Mouse (Mus musculus) Muller cell, postnatal 12 days (primary cell): ENCODE results near the gene Dennd4a.
"Not testable (repeated sequence)": the region's sequence is repeated elsewhere in the genome, so short reads cannot be mapped to it uniquely, and the experiment has no call there.

Source experiments
- DNase-seq: peaks from one replicate; pipeline ENCODE4 v3.0.0-alpha.2; 2015; ENCODE audit errors: inconsistent ontology term

Gene Dennd4a

DNA sequence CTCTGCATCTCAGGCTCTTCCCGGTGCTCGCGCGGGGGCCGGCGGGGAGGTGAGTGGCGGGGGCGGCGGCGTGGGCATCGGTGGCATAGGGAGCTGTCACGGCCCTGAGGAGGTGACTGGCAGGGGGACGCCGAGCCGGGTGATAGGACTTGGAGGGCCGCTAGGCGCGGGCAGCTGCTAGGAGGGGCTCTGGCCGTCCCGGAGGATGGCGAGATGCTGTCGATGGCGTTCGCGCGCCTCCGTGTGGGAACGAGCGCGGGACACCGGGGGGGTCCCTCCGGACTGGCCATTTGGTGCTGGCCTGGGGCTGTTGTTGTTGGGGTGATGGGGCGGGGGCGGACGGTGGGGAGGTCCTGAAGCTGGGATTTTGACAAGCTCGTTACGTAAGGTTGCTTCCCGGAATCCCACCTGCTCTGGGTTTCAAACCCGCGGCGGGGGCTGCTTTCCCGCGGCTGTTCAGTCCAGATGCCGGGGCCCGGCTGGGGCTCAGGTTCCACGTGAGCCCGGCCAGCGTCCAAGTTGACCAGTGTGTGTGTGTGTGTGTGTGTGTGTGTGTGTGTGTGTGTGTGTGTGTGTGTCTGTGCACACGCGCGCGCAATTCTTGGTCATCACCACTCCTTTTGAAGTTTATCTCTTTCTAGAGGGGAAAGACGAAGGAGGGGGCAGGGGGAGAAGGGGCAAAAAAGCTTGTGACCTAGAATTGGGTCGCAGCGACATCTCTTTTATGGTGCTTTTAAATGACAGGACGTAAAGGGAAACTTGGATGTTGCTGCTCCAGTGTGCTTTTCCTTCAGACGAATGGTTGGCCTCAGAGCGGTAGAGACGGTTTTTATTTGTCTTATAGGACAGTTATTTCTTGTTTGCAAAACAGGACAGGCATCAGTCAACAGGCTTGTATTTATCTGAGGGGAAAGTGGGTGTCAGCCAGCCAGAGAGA lies 666 bp downstream of the Dennd4a start:
- DNase-seq, result no peak

DNA sequence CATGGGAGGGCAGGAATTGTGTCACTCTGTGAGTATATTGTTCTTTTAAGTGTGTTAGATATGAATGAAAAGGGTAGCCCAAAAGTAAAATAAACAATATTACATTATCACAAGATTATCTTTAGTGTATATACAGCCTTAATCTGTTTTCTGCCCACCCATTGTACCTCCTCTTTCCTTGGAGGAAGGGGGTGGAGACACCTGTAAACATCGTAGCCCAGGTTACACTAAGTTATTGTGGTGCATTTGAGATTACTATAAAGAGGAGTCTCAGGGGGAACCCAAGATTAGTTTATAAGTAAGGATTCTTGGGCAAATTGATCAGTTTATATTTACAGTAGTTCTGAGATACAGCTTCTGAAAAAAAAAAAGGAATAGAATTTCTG lies 1.3 kb downstream of the Dennd4a start:
- no peak for DNase-seq

DNA sequence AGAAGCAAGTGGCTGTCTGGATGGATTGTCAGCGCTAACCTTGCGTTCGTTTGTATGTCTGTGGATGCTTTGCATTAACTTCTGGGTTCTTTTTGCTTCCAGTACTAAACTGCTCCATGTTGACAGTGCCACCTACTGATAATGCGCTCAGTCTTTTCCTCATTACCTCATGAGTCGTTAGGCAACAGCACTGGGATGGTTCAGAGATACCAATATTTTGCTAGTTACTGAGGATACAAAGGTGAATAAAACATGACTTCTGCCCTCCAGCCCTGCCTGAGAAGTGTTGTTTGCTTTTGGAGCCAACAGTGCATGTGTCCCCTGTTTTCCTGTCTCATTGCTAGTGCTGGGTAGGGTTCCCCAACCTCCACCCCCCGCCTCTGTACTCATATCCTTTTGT lies 3.1 kb downstream of the Dennd4a start:
- DNase-seq, result no peak

DNA sequence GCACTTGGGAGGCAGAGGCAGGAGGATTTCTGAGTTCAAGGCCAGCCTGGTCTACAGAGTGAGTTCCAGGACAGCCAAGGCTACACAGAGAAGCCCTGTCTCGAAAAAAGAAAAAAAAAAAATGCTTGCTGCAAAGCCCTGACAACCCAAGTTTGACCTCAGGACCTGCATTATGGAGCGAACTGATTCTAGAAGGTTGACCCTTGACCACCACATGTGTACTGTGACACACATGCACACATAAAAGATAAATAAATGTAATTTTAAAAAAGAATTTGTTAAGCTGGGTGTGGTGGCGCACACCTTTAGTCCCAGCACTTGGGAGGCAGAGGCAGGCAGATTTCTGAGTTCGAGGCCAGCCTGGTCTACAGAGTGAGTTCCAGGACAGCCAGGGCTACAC lies 8.5 kb downstream of the Dennd4a start:
- not testable (repeated sequence) for DNase-seq

DNA sequence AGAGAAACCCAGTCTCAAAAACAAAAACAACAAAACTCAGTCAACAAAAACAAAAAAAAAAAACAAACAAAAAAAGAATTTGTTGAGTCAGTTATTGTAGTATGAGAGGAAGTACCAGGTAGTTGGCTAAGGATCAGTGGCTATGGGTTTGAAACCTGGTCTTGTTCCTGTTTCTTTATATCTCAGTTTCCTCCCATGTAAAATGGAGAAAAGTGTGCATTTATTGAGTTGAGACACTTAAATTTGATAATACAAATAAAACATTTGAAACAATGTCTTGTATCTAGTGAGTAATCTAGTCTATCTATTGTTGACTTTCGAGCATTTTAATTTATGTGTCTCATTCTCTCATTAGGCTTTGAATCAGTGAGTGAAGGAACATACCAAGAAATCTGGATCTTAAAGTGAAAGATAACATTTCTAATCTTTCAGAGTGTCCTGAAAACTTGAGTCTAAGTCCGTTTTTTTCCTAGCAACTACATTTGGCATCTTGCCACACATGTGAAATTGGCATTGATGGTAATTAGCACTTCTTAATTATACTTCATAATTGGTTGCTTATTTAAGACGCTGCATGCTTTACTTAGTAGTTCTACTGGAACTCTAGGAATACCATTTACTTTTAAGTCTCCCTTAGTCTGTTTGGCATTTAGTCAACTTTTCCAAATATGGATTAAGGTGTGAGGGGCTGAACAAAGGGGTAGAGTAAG lies 9.1 kb downstream of the Dennd4a start:
- DNase-seq, result no peak

DNA sequence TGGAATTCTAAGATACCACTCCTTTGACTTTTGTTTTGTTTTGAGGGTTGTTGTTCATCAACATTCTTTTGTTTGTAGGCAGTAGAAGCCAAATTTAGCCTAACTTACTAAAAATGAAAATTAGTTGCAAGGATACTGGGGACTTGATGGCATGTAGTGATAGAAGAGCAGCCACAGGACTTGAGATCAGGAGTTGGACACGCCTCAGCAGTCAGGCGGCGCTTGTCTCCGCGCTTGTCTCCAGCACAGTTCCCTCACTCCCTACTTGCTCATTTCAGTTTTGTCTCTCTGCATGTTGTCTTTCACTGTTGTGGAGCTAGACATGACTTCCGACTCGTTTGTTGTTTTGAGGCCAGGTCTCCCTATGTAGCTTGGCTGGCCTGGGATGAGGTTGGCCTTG lies 11.1 kb downstream of the Dennd4a start:
- no peak for DNase-seq

DNA sequence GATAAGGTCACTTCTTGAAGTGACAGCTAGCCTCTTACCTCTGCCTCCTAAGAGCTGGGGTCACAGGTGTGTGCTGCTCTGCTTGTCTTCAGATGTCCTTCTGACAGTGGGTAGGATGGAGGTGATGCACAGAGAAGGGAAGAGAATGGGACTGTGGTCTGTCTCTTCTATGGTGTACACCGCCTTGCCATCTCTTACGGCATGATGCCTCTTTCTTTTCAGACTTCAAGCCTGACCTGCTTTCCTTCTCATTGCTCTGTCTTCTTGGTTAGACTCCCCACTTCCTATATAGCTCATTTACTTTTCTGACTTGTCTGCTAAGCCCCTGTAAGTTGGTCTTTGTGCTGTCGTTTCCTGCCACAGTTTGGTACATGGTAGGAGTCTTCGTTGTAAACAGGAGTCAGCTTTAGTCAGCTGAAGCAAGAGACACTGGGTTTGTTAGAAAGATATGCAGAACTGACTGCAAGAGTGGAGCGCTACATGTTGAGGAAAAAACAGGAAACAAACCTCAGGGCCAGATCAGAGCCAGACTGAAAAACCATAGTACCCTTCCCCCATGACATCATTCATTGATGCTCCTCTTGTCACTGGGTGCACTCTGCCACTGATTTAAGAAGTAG lies 13.4 kb downstream of the Dennd4a start:
- DNase-seq, result no peak

DNA sequence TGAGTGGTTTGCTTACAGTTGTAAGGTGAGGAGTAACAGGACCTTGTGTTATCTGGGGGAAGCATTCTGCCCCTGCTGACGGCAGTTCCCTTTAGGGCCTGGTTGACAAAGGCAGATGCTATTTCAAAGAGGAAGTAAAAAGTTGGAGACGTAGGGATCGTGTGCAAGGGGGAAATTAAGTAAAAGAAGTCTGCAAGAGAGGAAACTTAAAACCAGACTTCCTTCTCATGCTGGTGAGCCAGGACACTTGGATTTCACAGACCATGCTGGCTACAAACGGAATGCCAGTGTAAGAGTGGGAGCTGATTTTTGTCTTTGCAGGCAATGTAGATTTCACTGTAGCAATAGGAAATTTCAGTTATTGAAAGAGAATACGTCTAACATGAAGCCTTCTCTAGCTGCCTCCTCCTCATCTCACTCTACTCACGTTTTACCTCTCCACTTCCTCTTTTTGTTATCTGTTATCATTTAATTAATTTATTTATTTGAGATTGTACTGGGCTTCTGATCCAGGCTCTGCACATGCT lies 19.0 kb downstream of the Dennd4a start:
- DNase-seq, result no peak

DNA sequence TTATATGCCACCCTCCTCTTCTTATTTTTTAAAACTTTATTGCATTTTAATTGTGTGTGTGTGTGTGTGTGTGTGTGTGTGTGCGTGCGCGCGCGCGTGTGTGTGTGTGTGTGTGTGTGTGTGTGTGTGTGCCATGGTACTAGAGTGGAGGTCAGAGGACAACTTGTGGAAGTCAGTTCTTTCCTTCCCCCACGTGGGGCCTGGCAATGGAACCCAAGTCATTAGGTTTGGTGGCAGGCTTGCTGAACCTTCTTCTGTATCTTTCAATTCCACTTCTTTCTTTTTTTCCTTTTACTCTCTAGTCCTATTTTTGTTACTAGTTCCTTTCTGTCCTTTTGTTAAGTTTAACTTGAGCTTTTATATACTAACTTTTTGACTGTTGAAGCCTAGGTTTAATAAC lies 19.5 kb downstream of the Dennd4a start:
- no peak for DNase-seq

DNA sequence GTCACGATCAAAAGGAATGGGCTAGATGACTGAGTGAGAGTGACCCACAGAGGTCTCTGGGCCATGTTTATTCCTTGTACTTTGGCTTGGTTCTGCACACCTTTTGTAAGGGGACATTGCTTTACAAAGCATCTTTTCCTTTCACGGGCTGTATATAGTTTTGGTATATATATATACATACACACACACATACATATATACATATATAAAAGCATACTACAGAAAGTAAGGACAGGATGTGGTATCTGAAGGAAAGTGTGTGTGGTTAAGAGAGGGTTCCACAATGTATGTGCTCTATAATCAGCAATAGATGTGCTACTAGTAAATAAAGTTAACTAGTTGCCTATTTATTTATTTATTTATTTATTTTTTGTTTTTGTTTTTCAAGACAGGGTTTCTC lies 20.6 kb downstream of the Dennd4a start:
- no peak for DNase-seq

DNA sequence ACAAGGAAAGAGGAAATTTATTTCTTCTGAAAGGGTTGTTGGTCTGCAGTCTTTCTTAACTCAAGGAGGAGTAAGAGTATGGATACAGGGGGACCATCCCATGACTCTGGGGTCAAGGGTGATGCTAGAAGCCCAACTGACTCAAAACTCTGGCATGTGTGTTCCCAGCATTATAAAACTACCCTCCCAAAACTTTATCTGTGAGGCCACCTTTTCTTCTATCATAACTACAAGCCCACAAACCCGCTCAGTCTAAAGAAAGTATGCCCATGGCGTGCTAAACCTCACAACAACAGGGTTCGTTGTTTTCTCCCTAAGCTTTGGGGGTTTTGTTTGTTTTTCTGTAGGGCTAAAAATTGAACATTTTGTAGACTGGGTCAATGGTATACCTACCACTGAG lies 23.3 kb downstream of the Dennd4a start:
- DNase-seq, result no peak

DNA sequence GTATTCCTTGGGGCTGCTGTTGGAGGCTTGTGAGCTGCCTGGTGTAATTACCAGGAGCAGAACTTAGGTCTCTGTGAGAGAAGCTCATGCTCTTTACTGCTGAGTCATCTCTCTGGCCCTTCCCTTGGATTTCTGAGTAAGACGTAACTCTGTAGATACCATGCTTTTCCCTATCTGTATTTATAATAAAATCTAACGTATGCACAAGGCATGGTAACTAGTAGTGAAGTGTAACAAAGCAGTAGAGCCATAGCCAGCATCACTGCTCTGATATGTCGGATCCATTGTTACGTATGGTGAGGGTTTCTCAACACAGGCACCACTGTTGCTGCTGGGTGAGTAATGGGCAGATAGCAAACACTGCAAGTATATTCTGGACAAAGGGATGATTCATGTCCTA lies 34.2 kb downstream of the Dennd4a start:
- no peak for DNase-seq

DNA sequence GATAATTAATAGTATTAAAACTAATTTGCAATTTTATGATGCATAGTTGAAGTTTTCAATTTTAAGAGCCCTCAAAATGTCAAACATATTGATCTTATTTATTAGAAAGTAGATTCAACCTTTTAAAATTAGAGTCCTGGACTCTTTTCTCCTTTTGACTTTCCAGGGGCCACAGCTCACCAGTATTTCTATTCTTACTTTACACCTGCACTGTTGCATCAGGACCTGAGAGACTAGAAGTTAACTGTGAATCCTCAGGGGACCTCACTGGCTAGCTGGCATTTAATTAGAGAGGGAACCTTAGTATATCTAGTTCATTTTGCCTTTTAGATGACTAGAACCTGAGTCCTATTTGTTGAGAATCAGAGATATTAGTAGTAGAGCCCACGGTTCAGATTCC lies 38.4 kb downstream of the Dennd4a start:
- DNase-seq, result no peak

DNA sequence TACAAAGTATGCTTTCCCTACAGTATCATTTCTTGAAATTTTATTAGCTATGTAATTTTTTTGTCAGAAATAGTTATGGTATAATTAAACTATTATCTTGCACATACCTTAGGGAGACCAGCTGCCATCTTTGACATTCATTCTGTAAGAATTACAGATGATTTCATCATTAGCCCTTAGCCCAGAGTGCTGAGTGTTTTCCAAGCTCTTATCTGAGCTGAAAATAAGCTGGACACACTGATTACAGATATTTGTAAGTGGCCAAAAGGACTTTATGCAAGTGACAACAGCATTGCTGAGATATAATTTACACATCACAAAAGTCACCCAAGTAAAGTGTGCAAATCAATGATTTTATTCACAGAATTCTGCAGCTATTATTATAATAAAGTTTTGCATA lies 48.9 kb downstream of the Dennd4a start:
- DNase-seq, result no peak

DNA sequence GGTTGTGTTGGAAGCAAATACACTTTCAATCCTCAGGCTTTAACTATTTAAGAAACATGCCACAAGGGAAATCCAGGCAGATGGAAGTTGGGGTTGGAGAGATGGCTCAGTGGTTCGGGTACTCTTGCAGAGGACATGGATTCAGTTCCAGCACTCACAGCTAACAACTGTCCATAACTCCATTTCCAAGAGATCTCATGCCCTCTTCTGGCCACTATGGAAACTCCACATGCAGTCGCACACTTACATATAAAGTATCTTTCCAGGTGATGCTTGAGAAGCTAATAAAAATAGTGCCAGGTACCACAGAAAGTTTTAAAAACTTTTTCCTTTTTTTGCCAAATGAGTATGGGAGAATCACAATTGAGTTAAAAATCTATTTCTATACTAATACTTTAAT lies 51.5 kb downstream of the Dennd4a start:
- DNase-seq, result no peak

DNA sequence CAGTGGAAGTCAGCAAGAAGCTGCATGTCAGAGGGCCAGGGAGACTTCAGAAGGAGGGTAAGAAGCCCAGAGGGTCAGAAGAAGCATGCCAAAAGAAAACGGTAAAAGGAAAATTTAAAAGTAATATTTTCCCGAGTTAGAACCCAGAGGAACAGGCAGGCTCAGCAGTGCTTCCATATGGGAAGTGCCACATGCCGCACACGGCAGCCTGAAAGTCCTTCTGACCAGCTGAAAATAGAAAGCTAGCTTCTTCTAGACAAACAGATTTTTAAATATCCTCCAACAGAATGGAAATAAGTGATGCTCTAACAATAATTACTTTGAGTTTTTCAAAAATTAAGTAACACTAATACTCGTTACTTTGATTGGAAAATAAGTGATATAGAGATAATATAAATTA lies 74.9 kb downstream of the Dennd4a start:
- no peak for DNase-seq

DNA sequence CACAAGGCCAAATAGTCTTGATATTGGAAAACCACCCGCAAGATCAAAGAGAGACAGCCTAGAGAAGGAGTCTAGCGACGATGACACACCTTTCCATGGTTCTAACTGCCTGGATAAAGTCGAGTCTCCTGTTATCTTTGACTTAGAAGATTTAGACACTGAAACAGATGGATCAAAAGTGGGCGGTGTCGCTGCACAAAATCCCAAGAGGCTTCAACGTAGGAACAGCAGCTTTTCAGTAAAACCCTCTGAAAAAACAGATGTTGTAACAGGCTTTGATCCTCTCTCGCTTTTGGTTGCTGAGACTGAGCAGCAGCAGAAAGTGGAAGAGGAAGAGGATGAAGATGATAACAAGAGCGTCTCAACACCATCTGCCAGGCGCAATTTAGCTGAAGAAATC lies 85.5 kb downstream of the Dennd4a start:
- DNase-seq, result no peak

DNA sequence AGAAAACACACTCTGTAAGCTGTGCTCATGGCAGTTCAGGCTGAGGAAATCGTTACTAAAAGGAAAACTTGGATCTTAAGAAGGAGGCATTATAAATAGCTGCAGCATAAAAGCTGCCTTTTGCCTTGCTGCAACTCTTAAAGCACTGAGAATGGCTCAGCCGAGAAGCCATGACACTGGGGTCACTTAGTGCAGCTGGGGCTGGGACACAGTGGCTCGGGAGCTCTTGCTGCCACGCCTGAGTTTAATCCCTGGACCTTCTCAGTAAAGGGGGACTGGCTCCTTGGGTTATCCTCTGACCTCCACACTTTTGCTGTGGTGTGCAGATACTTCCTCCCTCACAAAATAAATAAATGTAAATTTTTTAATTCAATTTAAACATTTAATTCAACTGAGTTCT lies 91.7 kb downstream of the Dennd4a start:
- peak; percentile 3 for DNase-seq

DNA sequence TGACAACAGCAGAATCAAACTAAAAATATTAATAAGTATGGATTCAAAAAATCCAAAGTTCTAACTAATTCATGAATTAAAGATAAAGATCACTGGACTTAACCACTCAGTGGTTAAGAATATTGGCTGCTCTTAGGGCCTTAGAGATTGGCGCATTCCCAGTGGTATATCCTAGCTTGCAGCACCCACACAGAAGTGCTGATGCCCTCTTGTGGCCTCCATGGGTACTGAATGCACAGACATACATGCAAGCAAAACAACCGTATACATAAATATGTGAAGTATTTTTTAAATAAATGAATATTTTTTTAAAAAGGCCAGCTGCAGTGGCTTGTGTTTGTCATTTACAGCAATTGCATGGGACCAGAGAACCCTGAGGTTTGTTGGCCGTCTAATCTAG lies 92.2 kb downstream of the Dennd4a start:
- DNase-seq, result peak; percentile 60

DNA sequence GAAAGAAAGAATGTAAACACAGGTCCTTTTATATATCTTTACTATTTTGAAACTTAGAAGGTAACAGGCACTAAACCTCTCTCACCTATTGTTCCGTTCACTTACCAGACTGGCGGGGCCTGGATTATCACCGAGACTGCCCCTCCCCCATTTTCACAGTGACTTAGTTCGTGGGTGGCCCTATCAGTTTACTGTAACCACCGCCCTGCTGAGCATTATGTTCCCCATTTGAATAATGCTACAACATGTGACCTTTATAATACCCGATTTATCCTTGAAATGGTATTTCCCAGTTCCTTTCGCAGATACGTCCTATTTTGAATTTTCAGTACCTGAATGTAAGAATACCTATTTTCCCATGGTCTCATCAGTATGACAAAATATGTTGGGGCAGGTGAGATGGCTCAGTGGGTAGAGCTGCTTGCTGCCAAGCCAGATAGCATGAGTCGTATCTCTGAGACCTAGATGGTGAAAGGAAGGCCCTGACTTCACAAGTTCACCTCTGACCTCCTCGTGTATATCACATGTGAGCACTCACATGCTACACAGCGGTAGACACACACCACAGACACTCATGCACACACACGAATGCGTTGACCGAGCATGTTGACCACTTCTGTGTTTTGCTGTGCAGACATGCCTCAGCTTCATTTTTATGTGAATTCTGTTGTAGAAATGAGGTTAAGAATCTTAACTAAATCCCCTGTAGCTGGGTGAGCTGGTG lies 93.9 kb downstream of the Dennd4a start:
- no peak for DNase-seq

DNA sequence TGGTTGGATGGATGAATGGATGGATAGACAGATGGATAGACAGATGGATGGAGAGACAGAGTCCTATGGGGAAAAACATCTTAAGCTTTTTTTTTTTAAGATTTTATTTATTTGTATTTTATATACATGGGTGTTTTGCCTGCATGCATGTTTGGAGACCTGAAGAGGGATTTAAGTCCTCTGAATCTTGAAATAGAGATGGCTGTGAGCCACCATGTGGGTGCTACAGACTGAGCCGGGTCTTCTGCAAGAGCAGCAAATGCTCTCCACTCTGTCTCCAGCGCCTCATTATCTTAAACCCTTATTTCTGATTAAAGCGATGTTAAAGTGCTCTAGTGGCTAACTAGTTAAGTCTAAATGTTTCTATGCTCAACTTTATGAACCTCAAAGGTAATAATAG lies 96.3 kb downstream of the Dennd4a start:
- DNase-seq, result no peak

DNA sequence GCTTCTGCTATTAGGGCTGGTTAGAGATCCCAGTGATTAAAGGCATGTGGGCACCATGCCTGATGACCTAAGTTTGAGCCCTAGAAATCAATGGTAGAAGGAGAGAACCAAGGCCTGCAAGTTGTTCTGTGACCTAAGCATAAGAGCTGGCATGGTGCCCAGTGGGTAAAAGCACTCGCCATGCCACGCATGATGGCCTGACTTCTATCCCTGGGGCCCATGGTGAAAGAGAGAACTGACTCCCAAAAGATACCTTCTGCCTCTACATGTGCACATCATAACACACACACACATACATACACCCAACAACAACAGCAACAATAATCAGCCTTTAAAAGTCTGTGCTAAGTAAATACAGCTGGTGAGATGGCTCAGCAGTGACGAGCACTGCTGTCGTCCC lies 102.3 kb downstream of the Dennd4a start:
- no peak for DNase-seq
